Mouse (Mus musculus) limb, embryonic 14.5 days (tissue): ENCODE results near the gene Tgfbr3l. TPM values are rescaled to one million over a fixed set of nuclear protein-coding genes. Genes with fewer than 3 reads are reported as not detected.

ENCODE experiments used
- ATAC-seq: fragments of 200-750 bp; cut with Nextera tagmentation; 2 replicates; pipeline ENCODE4 v1.8.0; 2017; ENCODE audit warnings: low read depth, moderate number of reproducible peaks, moderate TSS enrichment; ENCODE audit not compliant: low FRiP score
- DNase-seq: peaks from one replicate; pipeline ENCODE4 v3.0.0-alpha.2; 2015; ENCODE audit warnings: low spot score
- H3K27ac ChIP-seq: fragments of 300-500 bp; sonication (generic); replicated peaks from 2 replicates; pipeline ENCODE4 v1.5.1; 2014; ENCODE audit warnings: low read depth, mild to moderate bottlenecking, low read length, moderate library complexity, mixed read lengths
- H3K27me3 ChIP-seq: fragments of 300-500 bp; sonication (generic); 2 replicates; pipeline ENCODE4 v1.6.1; 2014; ENCODE audit warnings: low read length, mixed read lengths; ENCODE audit not compliant: control insufficient read depth, insufficient read depth
- H3K36me3 ChIP-seq: fragments of 300-500 bp; sonication (generic); 2 replicates; pipeline ENCODE4 v1.6.1; 2014; ENCODE audit warnings: mild to moderate bottlenecking, low read length, moderate library complexity, mixed read lengths; ENCODE audit not compliant: control insufficient read depth, insufficient read depth
- H3K4me1 ChIP-seq: fragments of 300-500 bp; sonication (generic); 2 replicates; pipeline ENCODE4 v1.6.1; 2014; ENCODE audit warnings: antibody characterized with exemption, low read length, mixed read lengths; ENCODE audit not compliant: control insufficient read depth, insufficient read depth
- H3K4me2 ChIP-seq: fragments of 300-500 bp; sonication (generic); replicated peaks from 2 replicates; pipeline ENCODE4 v1.6.1; 2014; ENCODE audit warnings: low read depth, mild to moderate bottlenecking, low read length, moderate library complexity; ENCODE audit not compliant: severe bottlenecking
- H3K4me3 ChIP-seq: fragments of 300-500 bp; sonication (generic); replicated peaks from 2 replicates; pipeline ENCODE4 v1.5.1; 2014; ENCODE audit warnings: low read length
- H3K9ac ChIP-seq: fragments of 300-500 bp; sonication (generic); 2 replicates; pipeline ENCODE4 v1.6.1; 2014; ENCODE audit warnings: mild to moderate bottlenecking, low read depth, low read length, moderate library complexity; ENCODE audit not compliant: severe bottlenecking
- H3K9me3 ChIP-seq: fragments of 300-500 bp; sonication (generic); 2 replicates; pipeline ENCODE4 v1.6.1; 2016; ENCODE audit warnings: low read length; ENCODE audit not compliant: control insufficient read depth
- POLR2A ChIP-seq: fragments of 200-500 bp; IDR thresholded peaks from 2 replicates; pipeline ENCODE4 v1.8.0; 2012; ENCODE audit warnings: inconsistent platforms, mild to moderate bottlenecking, moderate library complexity, borderline replicate concordance; ENCODE audit not compliant: insufficient read depth, insufficient read length; ENCODE audit errors: extremely low read depth
- WGBS: fragments of 180-500 bp; shearing (Covaris S2); extraction: QIAGEN DNeasy Blood & Tissue Kit; methylation state at CpG from one replicate; pipeline ENCODE4 v1.1.7; 2014; 5-methylcytosine and 5-hydroxymethylcytosine counted together
- polyA plus RNA-seq, 2 experiments: library from polyadenylated mRNA; depleted of rRNA in 1 of 2; stranded (reverse) in 1 of 2; unstranded in 1 of 2; fragments of >200 nt; fragmentation: Nextera tagmentation in 1 of 2; extraction: Ambion mirVana in 1 of 2; gene quantifications; 2 replicates each; pipeline versions ENCODE4 v1.2.1 to v1.2.3; 2012 to 2014

Tgfbr3l gene
- polyA plus RNA-seq, 2 experiments, result 4.6 to 63.0 TPM

DNA sequence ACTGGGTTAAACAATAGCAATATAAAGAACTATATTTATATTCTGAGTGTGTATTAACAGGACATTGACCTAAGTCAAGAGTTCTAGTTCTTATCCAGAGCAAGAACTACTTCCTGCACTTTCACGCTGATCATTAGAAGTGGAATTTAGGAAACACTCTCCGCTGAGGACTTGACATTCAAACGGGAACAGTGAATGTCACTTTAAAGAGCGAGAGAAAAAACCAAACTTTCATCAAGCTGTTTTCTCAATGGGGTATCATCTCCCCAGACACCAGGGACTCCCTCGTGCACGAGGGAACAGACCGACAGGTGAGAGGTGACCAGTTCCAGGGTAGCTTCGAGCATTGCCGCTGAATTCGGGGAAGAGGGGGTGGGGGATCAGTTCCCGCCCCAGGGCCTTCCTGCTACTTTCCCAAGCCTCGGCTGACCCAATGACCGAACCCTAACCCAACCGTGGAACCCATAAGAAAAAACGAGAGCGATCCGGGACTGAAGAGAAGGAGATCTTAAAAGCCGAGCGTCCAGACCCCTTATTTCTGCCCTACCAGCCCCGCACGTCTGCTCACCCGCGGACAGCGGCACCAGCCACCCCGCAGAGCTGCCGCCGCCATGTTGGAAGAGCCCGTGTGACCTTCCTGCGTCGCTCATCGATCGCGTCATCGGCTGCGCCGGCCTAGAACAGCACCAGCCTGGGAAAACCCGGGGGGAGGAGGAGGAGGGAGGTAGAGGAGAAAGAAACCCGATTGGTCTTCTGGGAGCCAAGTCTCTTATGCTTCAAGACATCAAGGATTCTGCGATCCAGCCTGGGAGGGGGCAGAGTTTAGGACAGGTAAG, 27.5 kb downstream of the Tgfbr3l start, which contains the start of gene Timm44:
TSS of gene Timm44 (minus strand) at position 639 of the 836 bp plus-strand sequence.
- peak within 1 kb of the TSS; percentile 83 for H3K4me3 ChIP-seq
- WGBS, result under 1% methylated on average over 39 of the region's 39 CpGs
- no peaks in the 10 kb centered on the region for H3K9me3 ChIP-seq
- H3K27ac ChIP-seq, result peak within 1 kb of the TSS; percentile 41; the same call in 1 of the 2 replicates
- peak; percentile 95 for DNase-seq
- peaks cover 30% of the 10 kb centered on the region for H3K36me3 ChIP-seq
- TF ChIP-seq POLR2A, result peak; percentile 19; the same call in 1 of the 2 replicates
- peaks cover 4% of the 10 kb centered on the region for H3K4me1 ChIP-seq
- peak within 1 kb of the TSS; percentile 58 for H3K4me2 ChIP-seq
- peak within 1 kb of the TSS; percentile 77 for H3K9ac ChIP-seq
- H3K27me3 ChIP-seq, result no peaks in the 10 kb centered on the region
- ATAC-seq, result peak; percentile 98

DNA sequence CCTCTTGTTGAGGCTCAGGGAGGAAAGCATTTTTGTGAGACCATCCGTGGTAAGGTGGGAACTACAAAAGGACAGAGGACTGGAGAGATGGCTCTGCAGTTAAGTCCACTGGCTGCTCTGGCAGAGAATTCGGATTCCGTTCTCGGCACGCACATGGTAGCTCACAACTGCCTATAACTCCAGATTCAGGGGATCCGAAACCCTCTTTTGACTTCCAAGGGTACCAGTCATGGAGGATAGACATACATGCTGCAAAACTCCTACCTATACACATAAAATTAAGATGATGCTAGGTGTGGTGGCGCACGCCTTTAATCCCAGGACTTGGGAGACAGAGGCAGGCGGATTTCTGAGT, 28.1 kb downstream of the Tgfbr3l start:
- Histone ChIP-seq H3K36me3 (peaks cover 26% of the 10 kb centered on the region), H3K9ac (peak overlapping the region; percentile 77), H3K27me3 (no peaks in the 10 kb centered on the region), H3K9me3 (no peaks in the 10 kb centered on the region), H3K4me3 (peak overlapping the region; percentile 83), H3K4me2 (peak overlapping the region; percentile 58), H3K4me1 (peaks cover 4% of the 10 kb centered on the region), H3K27ac (peak overlapping the region; percentile 41; the same call in 1 of the 2 replicates)
- ATAC-seq, result peak; percentile 31
- TF ChIP-seq POLR2A, result no peak
- DNase-seq, result no peak
- WGBS, result 21% methylated on average over 9 of the region's 9 CpGs

GRCm38 (mm10) chr8:4292738-4293137, 44.7 kb downstream of the Tgfbr3l start:
- TF ChIP-seq POLR2A, result no peak
- ATAC-seq (no peak), DNase-seq (no peak)
- no peaks in the 10 kb centered on the region for H3K9me3 ChIP-seq
- no peaks in the 10 kb centered on the region for H3K27me3 ChIP-seq
- no peak overlapping the region for H3K4me2 ChIP-seq
- peaks cover 96% of the 10 kb centered on the region for H3K36me3 ChIP-seq
- no peaks in the 10 kb centered on the region for H3K4me1 ChIP-seq
- H3K27ac ChIP-seq, result no peak overlapping the region
- 86% methylated on average over 5 of the region's 5 CpGs for WGBS
- no peak overlapping the region for H3K4me3 ChIP-seq
- H3K9ac ChIP-seq, result no peak overlapping the region

DNA sequence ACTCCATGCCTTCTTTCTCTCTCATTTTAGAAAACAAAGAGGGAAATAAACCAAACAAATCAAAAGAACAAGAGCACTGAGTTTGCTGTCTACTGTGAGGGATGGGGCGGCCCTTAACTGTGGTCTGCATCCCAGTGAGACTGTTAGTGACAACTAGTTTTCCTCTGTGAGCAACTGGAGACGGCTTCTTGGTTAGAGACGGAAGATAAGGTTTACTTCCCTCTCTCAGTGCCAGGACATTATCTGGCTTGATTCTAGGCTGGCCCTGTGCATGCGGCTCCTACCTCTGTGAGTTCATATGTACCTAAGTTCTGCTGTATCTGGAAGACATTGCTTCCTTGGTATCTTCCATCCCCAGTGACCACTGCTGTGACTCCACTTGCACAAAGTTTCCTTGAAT, 49.8 kb downstream of the Tgfbr3l start:
- no peaks in the 10 kb centered on the region for H3K9me3 ChIP-seq
- ATAC-seq (no peak), DNase-seq (no peak)
- WGBS, result 89% methylated on average over 4 of the region's 4 CpGs
- H3K27me3 ChIP-seq, result no peaks in the 10 kb centered on the region
- H3K36me3 ChIP-seq, result peaks cover 97% of the 10 kb centered on the region
- H3K4me3 ChIP-seq, result no peak overlapping the region
- no peak overlapping the region for H3K4me2 ChIP-seq
- no peaks in the 10 kb centered on the region for H3K4me1 ChIP-seq
- no peak overlapping the region for H3K27ac ChIP-seq
- no peak for TF ChIP-seq POLR2A
- no peak overlapping the region for H3K9ac ChIP-seq

Other genes with a start within 250 kb of the Tgfbr3l start
- gene Cd209f, start 142.4 kb upstream of the Tgfbr3l start, polyA plus RNA-seq (2012; rRNA removed), result 0.09 TPM in 1 of 2 replicates, not detected in the other
- not detected in 2 replicates for gene Cd209f, start 142.4 kb upstream of the Tgfbr3l start, polyA plus RNA-seq (2014; fragmentation: Nextera tagmentation; extraction: Ambion mirVana)
- not detected in 2 replicates for gene Cd209g, start 114.1 kb upstream of the Tgfbr3l start, polyA plus RNA-seq (2012; rRNA removed)
- not detected in 2 replicates for gene Cd209g, start 114.1 kb upstream of the Tgfbr3l start, polyA plus RNA-seq (2014; fragmentation: Nextera tagmentation; extraction: Ambion mirVana)
- 35.9 and 44.4 TPM in 2 replicates for gene Evi5l, start 81.6 kb upstream of the Tgfbr3l start, polyA plus RNA-seq (2012; rRNA removed)
- gene Evi5l, start 81.6 kb upstream of the Tgfbr3l start, polyA plus RNA-seq (2014; fragmentation: Nextera tagmentation; extraction: Ambion mirVana), result 24.6 and 29.7 TPM in 2 replicates
- 1.5 and 1.7 TPM in 2 replicates for gene Prr36, start 30.8 kb upstream of the Tgfbr3l start, polyA plus RNA-seq (2012; rRNA removed)
- gene Prr36, start 30.8 kb upstream of the Tgfbr3l start, polyA plus RNA-seq (2014; fragmentation: Nextera tagmentation; extraction: Ambion mirVana), result 1.0 and 1.2 TPM in 2 replicates
- 0.30 and 0.36 TPM in 2 replicates for gene Lrrc8e, start 21.4 kb upstream of the Tgfbr3l start, polyA plus RNA-seq (2012; rRNA removed)
- gene Lrrc8e, start 21.4 kb upstream of the Tgfbr3l start, polyA plus RNA-seq (2014; fragmentation: Nextera tagmentation; extraction: Ambion mirVana), result 0.37 and 0.40 TPM in 2 replicates
- 65.3 and 68.3 TPM in 2 replicates for gene Map2k7, start 9.5 kb upstream of the Tgfbr3l start, polyA plus RNA-seq (2012; rRNA removed)
- 18.5 and 25.8 TPM in 2 replicates for gene Map2k7, start 9.5 kb upstream of the Tgfbr3l start, polyA plus RNA-seq (2014; fragmentation: Nextera tagmentation; extraction: Ambion mirVana)
- 8.5 and 10.2 TPM in 2 replicates for gene Gm49320, start 9.3 kb upstream of the Tgfbr3l start, polyA plus RNA-seq (2012; rRNA removed)
- gene Gm49320, start 9.3 kb upstream of the Tgfbr3l start, polyA plus RNA-seq (2014; fragmentation: Nextera tagmentation; extraction: Ambion mirVana), result 1.2 and 1.3 TPM in 2 replicates
- 52.6 and 61.4 TPM in 2 replicates for gene Snapc2, start 4.9 kb downstream of the Tgfbr3l start, polyA plus RNA-seq (2012; rRNA removed)
- 50.6 and 55.8 TPM in 2 replicates for gene Snapc2, start 4.9 kb downstream of the Tgfbr3l start, polyA plus RNA-seq (2014; fragmentation: Nextera tagmentation; extraction: Ambion mirVana)
- 102 and 151 TPM in 2 replicates for gene Ctxn1, start 11.1 kb downstream of the Tgfbr3l start, polyA plus RNA-seq (2012; rRNA removed)
- 54.9 and 62.4 TPM in 2 replicates for gene Ctxn1, start 11.1 kb downstream of the Tgfbr3l start, polyA plus RNA-seq (2014; fragmentation: Nextera tagmentation; extraction: Ambion mirVana)
- gene Timm44, start 27.7 kb downstream of the Tgfbr3l start, polyA plus RNA-seq (2012; rRNA removed), result 100 and 103 TPM in 2 replicates
- gene Timm44, start 27.7 kb downstream of the Tgfbr3l start, polyA plus RNA-seq (2014; fragmentation: Nextera tagmentation; extraction: Ambion mirVana), result 69.1 and 75.8 TPM in 2 replicates
- 12.4 and 14.8 TPM in 2 replicates for gene Ccl25, start 77.0 kb downstream of the Tgfbr3l start, polyA plus RNA-seq (2012; rRNA removed)
- gene Ccl25, start 77.0 kb downstream of the Tgfbr3l start, polyA plus RNA-seq (2014; fragmentation: Nextera tagmentation; extraction: Ambion mirVana), result 11.4 and 11.5 TPM in 2 replicates
- gene Elavl1, start 77.2 kb downstream of the Tgfbr3l start, polyA plus RNA-seq (2012; rRNA removed), result 91.1 and 101 TPM in 2 replicates
- 226 and 237 TPM in 2 replicates for gene Elavl1, start 77.2 kb downstream of the Tgfbr3l start, polyA plus RNA-seq (2014; fragmentation: Nextera tagmentation; extraction: Ambion mirVana)
- 30.0 and 38.2 TPM in 2 replicates for gene Cers4, start 244.8 kb downstream of the Tgfbr3l start, polyA plus RNA-seq (2012; rRNA removed)
- 17.2 and 17.9 TPM in 2 replicates for gene Cers4, start 244.8 kb downstream of the Tgfbr3l start, polyA plus RNA-seq (2014; fragmentation: Nextera tagmentation; extraction: Ambion mirVana)